Mouse (Mus musculus): ENCODE data around the gene Filip1.

The Filip1 gene

DNA sequence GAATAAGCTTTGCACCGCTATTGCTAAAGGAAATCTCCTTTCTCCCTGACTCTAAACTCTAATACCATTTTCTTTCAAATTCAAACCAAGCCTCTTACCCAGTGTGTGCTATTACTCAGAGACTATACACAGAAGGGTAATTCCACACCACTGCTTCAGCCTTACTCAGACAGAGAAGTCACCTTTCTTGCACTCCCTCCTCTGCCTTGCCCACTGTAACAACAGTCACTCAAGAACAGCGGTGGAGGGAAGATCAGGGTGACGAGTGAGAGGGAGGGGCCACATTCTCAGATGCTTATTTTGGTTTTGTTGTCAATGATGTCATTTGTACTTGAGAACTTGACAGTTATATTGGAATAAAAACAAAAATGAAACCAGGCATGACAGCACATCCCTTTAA is 65.2 kb downstream of the Filip1 start:
- no peak for DNase-seq

DNA sequence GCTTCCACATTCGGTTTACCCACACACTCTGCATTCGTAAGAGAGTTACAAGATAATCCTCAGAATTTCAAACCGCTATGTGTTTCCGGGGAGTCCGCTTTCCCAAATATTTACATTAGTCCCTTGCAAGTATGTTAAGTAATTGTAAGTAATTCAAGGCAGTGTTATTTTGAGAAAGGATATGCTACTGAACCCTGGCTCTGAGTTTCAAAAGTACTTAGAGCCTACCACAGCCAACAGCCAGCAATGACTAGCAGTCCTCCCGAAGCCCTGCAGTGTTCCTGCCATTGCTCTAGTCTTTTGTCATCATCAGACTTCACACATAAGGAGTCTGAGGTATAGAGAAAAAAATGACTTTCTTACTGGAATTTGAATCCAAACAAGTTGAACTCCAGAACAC is 67.8 kb downstream of the Filip1 start:
- DNase-seq = no peak

DNA sequence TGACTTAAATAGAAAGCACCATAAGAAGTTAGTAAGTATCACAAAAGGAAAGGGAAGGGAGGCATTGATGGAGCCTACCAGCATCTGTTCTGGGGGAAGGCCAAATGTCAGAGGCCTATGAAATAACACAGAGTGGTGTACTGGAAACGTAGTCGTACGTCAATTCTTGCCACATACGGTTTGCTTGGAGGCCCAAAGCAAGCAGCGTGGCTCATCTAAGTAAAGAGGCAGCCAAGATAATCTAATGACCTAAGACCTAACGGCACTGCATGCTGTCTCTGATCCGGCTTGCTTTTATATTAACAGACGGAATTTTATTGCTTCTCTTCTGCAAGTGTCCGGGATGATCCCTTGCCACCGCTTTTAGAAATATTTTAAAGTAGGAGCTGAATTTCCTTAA is 68.7 kb downstream of the Filip1 start:
- DNase-seq = no peak

DNA sequence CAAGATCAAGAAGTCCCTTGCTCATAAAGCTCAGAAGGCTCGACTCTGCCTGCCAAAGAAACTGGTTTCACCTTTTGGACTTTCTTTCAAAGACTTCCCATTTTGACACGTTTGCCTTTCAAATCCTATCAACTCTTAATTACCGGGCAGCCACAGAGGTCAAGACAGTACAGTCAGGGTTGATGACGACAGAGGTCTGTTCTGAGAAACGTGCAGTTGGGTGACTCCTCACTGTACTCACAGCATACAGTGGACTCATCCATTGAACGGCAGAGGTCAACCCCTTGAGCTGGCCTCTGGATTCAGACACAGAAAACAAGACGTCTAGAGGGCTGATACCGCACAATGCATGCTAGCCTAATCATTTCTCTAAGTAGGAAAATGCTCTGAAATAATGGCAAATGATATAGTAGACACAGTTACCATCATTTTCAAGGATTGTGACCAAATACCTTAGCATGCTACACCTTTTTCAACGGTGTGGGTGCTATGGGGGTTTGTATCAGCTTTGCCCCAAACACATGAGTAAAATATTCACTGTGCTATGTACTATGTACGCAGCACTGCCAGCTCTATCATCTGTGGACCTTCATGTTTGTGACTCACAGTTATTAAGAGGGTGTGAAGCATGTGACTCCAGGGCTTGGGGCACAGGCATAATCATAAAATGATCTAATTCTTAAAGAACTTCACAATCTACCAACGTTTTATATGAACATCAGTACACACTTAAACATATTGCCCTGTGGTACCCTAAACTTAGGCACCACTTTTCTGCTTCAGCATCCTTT is 74.0 kb downstream of the Filip1 start:
- DNase-seq = peak; percentile 32

DNA sequence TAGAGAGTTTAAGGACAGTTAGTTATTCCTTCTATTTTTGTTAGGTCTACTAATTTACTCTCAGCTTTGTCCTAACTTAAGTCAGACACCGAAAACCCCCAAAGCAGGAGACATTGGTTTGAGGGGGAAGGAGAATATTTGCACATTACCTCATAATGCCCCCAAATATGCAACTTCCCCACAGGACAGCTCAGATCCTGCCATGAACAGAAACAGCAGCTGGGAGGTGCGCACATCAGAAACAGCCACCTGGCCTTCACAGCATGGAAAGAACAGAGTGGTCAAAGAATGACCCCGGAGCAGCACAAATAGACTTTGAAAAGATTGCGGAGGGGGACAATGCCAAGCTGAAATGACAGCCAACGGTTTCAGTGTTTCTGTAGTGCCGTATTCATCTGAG is 75.1 kb downstream of the Filip1 start:
- no peak for DNase-seq

DNA sequence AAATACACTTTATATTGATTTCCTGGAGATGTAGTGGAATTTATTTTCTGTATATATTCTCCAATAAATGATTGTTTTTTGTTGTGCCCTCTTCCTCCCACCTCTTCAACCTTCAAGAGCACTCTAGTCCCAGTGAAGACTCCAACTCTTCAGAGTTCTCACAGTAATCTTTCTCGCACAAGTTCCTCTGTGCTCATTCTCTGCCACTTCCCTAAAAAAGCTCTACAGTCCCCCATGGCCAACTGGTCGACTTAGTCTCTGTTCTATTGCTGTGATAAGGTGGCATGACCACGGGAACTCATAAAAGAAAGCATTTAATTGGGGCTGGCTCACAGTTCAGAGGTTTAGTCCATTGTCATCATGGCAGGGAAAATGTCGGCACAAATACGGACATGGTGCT is 80.1 kb downstream of the Filip1 start:
- no peak for DNase-seq

DNA sequence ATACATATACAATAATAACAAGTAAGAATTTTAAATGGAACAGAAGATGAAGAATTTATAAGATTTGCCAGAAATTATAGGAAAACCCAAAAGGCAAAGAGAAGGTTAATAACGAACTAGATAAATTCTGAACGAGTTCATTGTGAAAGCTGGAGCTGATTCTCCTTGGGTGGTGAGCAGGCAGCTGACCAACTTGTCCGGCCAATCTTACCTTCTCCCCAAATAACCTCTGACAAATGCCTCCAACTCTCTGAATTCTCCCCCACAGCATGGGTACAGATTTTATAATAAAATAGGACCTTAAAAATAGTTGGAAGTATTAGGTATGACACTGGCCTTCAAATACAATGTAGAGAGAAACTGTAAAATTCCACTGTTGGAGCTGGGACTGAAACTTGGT is 84.6 kb downstream of the Filip1 start:
- no peak for DNase-seq

DNA sequence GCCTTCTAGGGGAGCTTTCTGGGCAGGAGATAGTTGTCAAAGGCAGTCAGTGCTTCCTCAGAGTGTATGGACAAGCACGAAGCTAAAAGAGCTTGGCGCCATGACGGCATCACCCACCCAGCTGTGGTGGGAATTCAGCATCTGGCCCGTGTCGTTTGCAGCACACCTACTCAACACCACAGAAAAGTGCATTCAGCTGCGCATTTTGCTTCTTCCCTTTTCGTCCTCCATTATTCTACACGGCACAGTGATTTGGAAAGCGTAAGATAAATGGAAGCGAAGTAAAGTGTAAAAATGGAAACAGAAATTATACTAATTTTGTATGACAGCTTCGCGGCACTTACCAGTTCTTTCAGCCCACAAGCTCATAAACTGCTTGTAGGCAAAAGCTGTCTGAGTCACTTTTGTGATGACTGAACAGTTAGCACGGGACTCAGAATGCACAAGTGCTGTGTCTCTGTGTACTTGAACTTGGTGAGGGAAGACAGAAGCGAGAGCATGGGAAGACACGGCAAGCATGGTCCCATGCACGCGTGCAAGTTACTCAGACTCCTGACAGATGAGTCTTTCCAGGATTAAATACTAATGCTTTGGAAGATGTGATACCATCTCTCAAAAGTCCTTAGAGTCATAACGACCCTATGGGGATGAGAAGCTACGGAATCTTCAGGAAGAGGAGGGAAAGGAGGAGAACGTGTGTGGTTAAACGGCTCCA is 85.3 kb downstream of the Filip1 start:
- DNase-seq = no peak

DNA sequence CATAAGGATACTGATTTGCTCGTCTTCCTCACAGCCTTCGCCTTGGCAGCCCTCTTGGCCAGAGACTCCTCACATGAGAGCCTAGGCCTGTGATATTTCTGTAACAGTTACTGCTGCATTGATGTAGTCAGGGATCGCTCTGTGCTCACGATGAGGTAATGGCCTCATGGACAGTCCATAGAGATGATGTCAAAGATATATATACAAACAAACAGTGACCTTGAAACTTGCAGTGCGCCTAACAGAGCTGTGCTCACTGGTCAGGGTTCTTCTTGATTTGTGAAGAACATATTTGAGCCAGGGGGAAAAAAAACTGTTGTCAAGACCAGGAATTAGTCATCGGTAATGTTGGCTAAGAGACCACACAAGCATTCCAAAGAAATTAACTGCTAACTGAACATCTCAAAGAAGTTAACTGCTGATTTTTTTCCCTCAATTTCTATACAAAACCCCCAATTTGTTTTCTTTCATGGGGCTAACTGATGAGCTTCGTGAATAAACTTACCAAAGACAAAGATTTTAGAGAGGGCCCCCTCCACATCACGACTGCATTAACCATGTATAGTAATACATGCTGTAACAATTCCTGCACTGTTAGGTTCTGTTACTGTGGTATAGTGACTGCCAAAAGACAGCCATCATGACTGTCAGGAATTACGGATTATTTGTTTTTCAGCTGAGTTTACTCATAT is 86.0 kb downstream of the Filip1 start:
- DNase-seq = no peak

DNA sequence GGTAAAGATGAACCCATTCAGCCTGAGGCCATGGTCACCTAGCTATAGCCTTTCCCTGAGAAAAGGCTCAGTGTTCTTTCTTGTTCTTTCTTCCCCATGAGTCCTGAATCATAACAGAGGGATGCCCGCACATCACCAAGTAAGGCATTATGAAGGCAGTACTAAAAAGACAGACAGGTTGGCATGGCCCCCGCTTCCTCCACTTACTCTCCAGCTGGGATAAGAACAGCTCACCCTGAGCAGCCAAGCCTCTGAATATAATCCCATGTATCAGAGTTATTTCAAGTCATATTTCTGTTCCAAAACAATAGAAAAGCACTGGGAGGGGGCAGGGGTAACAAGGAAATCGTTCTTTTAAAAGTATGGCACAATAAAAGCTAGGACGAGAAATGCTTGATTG is 86.7 kb downstream of the Filip1 start:
- no peak for DNase-seq

DNA sequence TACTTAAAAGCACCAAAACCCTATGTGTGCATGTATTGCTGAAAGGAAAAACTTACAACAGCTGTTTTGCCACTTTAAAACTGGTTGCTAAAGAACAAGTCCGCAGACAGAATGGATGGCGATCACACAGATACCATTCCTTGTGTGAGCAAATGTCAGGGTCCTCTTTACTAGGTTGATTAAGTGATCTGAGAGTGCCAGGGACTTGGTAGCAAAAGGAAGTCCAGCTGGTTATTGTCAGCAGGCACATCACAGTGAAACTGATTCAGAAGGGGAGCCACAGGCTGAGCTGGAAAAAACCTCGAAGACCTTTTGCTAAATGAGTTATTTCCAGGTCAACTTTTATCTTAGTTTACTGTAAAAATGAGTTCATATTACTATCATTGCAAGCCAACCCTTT is 89.4 kb downstream of the Filip1 start:
- DNase-seq = no peak

DNA sequence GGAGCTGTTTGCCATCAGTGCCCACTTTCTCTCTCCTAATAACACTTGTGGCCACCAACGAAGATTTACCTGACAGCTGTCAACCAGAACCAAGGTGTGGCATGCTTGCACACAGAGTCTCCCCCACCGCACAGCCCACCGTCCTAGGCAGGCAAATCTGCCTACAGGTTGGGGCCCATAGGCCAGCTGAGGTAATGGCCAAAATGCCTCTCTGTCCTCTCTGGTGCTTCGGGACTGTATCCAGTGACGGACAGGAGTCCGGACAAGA is 90.2 kb downstream of the Filip1 start:
- no peak for DNase-seq

DNA sequence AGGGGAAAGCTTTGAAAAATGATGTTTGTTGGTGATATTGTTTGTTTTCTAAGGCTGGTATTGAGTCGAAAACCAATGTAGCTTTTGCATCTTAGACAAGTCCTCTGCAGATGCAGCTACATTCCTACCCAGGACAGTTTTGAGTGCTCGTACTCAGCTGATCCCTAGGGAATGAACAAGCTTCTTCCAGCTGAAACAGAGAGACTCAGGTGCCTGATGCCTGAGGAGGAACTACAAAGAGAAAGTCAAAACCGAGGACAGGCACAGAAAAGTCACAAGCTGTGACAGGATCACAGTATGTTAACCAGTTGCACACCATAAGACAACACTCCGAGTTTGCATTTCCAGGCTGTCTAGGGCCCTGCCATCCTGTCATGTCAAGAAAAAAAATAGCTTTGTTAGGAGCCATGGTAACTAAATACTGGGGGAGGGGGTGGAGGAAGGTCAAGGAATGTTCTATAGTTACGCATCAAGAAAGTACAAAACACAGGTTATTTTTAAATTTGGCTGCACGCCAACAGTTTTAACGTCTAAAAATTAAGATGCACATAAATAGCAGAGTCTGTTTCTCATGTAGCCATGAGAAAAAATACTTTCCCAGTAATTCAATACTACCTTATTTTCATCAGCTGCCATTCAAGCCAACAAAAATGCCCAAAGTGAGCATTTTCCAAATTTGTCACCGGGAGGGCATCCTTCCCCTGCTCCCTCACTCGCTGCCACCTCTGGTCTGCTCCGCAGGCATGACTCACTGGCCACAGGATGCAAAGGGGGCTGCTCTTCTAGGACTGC is 90.8 kb downstream of the Filip1 start:
- DNase-seq = no peak

DNA sequence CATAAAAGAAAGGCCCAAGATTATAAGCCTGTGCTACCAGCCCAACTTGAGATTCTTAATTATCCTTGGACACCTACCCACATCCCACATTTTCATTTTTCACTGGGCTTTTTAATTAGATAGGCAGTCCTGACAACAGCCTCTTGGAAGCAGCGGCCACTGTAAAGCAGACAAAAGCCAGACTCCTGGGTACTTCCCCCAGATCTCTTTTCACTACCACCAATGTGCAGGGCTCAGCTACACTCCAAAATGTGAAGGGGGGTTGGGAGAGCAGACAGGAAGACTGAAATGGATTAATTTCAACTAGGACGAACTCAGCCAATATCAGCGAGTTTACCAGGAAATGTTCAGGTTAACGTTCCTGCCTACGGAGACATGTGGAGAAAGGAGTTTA is 92.1 kb downstream of the Filip1 start:
- no peak for DNase-seq

DNA sequence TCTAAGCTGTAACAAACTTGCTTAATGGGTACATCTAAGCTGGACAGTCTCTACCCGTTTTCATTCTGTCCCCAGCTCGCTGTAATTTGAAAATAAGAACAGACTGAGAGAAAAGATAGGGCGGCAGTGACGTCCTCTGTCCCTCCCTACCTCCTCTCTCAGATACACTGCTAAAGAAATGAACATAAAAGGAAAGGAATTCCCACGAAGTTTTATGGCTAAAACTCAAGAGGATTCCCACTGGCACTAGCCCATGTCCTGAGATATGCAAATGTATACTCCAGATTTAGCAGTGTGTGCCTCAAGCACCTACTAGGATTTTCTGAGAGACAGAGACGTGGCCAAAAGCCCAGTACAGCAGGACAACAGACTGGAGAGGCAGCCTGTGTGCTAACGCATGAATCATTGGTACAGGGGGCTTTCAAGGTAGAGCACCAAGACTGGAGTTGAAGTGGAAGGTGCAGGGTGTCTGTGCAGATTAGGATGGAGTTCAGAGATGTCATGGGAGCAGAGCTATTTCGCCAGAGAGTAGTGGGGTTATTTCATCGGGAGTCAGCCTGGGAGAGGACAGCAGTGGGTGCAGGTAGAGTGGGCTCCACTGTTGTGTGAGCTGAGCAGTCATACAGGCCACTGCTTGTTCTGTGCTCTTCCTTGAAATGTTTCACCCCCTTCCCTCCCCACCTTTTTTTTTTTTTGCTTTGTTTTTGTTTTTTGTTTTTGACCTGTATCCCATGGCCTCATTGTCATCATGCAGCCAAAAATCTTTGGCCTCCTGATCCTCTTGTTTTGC is 92.7 kb downstream of the Filip1 start:
- DNase-seq = no peak

DNA sequence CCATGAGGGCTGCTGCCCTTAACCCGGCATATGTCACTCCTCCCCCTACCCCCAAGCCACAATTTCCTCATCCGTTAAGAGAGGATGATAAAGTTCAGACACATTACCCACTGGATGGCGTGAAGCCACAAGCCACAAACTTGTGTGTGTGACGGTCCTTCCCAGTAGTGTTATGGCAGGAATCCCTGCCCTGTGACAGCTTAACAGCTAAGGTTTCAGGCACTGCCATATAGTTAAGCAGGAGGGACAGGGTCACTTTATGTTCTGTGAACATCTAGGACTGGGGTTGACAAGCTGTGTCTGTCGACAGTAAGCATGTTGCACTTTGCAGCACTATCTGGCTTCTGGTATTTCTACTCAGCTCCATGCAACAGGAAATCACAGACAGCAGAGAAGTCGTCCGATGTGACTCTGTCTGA is 93.3 kb downstream of the Filip1 start:
- no peak for DNase-seq

DNA sequence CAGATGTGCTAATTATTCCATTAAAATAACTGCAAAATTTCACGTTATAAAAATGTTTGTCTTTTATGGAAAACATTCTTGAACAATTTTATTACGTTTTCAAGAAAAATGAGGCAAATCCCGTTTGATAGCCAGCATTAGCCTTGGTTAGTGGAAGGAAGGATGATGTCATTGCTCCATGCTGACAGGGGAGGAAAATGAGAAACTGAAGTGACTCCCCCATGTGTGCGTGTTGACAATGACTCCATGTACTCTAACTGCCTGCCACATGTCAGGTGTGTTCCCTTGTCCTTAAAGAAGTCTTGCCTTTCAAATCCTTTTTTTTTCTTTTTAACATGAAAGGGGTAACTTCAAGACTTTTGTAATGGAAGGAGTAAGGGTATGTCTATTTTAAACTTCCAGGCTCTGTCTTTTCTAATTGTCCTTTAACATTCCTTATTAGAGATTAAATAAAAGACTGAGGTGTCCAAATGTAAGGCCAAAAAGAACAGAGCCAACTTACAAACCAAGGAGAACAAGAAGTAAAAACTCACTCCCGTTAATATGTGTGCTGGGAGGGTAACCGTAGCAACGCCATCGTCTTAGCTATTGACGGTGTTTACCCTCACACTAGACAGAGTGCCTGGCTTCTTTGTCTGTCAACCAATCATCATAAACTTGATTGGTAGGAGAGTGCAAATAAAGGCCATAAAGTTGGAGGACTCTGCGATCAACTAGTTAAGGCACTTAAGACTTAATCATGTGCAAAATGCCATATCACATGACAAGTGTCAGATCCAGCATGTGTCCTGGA is 94.1 kb downstream of the Filip1 start:
- no peak for DNase-seq

DNA sequence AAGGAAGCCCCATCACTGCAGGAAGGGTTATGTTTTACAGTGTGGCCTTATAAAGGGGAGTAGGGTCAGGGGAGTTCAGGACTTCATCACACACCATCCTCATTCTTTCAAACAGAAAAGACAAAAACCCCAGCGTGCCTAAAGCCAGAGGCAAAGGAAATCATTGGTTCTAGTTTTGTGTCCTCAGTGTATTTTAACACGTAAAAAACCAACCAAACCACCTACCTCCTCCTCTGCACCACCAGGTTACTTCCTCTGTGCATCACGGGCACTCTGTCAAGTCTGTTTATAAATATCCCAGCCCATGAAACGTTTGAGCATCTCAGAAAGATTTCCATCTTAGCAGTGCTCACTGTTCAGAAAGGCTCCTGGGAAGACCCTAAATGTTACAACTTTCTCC is 98.4 kb downstream of the Filip1 start:
- no peak for DNase-seq

DNA sequence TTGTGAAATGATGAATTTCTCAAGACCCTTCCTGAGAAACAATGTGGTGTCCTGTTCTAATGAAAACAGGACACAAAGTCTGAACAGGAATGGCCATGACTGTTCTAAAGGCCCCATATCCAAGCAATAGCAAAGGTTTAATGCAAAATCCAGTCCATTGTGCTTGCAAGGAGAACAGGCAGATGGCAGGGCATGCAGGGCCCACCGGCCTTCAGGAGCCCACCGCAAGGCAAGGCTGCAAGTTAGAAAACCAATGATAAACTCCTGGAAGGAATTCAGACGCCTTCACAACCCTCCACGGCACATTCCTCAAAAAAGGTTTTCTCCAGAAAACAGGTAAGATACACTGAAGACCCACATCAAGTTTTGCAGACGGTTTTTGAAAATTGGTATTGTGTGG is 99.7 kb downstream of the Filip1 start:
- no peak for DNase-seq

DNA sequence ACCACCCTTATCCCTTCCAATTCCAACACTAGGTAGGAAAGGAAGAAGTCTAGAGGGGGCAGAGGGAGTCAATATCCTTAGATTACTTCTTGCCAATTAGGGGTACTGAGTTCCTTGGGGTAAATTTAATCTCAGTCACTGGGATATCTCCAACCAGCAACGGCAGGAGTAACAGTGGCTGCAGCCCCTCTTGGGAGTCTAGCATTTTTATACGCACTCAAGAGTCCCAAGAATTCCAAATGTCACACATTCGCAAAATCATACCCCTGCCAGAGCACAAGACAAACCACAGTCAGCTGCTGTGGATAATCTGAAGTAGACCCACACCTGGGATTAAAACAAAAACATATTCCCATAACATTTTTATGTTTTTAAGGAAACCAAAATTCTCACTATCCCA is 102.5 kb downstream of the Filip1 start:
- no peak for DNase-seq

DNA sequence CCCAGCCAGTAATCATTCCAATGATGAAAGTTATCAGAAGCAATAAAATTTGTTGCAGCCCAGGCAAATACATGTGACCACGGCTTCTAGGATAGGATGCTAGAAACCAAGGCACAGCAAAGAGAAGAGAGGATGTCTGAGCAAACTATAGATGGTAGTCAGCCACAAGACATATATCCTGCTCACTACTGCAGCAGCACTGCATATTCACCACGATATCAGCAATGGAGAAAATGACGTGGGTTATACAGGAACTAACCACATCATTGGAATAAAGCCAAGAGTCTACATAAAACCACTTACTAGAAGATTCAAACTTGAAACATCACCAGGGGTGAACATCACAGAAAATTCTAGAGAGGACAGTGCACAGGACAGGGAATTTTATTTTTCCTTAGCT is 113.8 kb downstream of the Filip1 start:
- DNase-seq = no peak

DNA sequence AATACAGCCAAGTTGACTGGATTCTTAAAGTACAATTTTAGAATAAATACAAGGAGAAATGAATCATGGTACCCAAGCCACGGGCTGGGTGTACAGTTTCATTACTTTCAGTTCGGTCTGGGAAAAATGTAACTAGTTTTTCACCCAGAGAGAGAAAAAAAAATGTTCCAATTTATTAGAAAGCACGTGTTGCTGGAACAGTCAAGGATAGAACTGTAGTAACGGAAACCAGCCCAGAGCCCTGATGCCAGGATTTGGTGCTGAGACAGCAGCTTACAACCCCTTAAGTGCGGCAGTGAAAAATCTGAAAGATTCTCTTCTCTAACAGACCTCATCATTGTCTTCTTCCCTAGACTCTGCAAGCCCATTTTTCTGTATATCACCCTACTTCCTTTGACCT is 118.0 kb downstream of the Filip1 start:
- no peak for DNase-seq
